Mouse (Mus musculus): ENCODE measurements around the gene Cdc40. TPM values are rescaled to one million over a fixed set of nuclear protein-coding genes. Genes with fewer than 3 reads are reported as not detected.

Cdc40 gene
- polyA plus RNA-seq, 1 experiment, result 0.22 TPM

DNA sequence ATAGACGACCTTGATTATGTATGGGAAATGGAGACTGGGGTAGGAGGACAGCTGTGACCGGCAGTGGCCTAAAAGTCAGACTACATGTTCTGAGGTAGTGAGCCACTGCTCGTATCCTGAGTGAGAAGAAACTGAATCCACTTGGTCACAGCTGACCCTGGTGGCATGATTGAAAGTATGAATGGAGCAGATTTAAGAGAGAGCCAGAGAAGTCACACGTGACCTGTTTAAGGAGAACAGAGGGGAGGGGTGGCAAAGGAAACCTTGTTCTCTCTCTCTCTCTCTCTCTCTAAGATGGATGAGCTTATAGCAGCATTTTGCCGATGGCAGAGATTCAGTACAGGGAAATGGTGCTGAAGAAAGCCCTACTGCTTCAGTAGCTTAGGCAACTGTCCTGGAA, 13.5 kb upstream of the Cdc40 start:
- no peak for TF ChIP-seq TAL1 (IDR thresholded peaks at IDR 0.05; ENCODE audit: low read length)
- TF ChIP-seq GATA1 (IDR thresholded peaks at IDR 0.05; ENCODE audit: low read length), result no peak
- Histone ChIP-seq H3K4me1 (ENCODE audit: control insufficient read depth) (no peaks in the 10 kb centered on the region), H3K36me3 (ENCODE audit: control insufficient read depth) (no peaks in the 10 kb centered on the region), H3K27me3 (ENCODE audit: control insufficient read depth) (no peaks in the 10 kb centered on the region), H3K9me3 (ENCODE audit: control insufficient read depth, low read length) (no peaks in the 10 kb centered on the region), H3K4me3 (replicated peaks) (no peak overlapping the region)

DNA sequence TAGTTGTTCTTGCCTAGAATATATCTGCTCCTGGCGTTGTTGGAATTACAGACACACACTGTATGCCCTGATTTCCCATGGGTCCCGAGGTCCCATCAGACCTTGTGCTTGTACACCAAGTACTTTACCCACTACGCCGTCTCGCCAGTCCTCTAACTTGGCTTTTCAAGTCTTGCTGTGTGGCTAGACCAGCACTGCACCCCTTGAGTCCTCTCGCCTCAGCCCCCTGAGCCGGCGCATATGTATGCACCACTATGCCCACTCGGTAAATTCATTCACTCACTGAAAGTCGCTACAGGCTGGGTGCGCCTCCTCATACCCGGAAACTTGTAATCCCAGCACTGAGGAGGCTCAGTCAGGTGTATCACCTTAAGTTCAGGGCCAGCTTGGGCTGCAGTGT, 12.7 kb upstream of the Cdc40 start:
- Histone ChIP-seq H3K36me3 (ENCODE audit: control insufficient read depth) (no peaks in the 10 kb centered on the region), H3K4me1 (ENCODE audit: control insufficient read depth) (no peaks in the 10 kb centered on the region), H3K4me3 (replicated peaks) (no peak overlapping the region), H3K27me3 (ENCODE audit: control insufficient read depth) (no peaks in the 10 kb centered on the region), H3K9me3 (ENCODE audit: control insufficient read depth, low read length) (no peaks in the 10 kb centered on the region)
- TF ChIP-seq TAL1 (IDR thresholded peaks at IDR 0.05; ENCODE audit: low read length) (no peak), GATA1 (IDR thresholded peaks at IDR 0.05; ENCODE audit: low read length) (no peak)

DNA sequence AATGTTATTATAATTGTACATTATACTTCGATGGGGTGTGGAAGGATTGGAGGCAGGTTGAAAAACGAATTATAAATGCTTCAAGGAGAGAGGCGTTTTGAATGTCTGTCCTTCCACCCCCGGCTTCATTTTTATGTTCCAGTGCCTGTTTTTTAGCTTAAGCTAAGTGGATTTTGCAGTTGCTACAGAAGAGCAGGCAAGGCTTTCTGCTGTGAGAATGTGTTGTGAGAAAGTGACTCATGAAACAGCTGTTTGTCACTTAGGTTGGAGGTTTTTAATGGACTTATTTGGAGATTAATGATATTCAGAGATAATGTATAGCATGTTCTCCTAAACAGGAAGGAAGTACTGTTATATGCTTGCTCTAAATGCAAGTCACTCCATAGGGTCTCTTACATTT, 6.0 kb upstream of the Cdc40 start:
- Histone ChIP-seq H3K4me1 (ENCODE audit: control insufficient read depth) (peaks cover 6% of the 10 kb centered on the region), H3K9me3 (ENCODE audit: control insufficient read depth, low read length) (peaks cover 5% of the 10 kb centered on the region; the same call in 1 of the 2 replicates), H3K4me3 (replicated peaks) (no peak overlapping the region), H3K27me3 (ENCODE audit: control insufficient read depth) (peaks cover 41% of the 10 kb centered on the region), H3K36me3 (ENCODE audit: control insufficient read depth) (no peaks in the 10 kb centered on the region)
- no peak for TF ChIP-seq TAL1 (IDR thresholded peaks at IDR 0.05; ENCODE audit: low read length)
- no peak for TF ChIP-seq GATA1 (IDR thresholded peaks at IDR 0.05; ENCODE audit: low read length)

DNA sequence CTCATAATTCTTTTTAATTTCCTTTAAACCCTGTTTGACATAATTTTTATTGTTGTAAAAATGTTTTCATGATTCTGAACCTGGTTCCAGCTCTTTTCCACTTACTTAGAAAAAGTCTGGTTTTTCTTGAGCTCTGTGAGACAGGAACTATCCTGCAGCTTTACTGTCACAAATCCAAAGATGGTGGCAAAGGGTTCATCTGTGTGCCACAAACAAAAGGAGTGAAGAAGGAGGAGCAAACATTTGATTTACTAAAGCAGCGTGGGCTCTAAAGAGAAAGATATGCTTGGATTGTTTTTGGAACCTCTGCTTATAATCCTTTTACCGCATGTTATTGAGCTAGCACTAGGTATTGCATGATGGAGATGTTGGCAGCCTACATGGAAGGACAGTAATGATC, 4.2 kb upstream of the Cdc40 start:
- Histone ChIP-seq H3K4me3 (replicated peaks) (no peak overlapping the region), H3K27me3 (ENCODE audit: control insufficient read depth) (peaks cover 51% of the 10 kb centered on the region), H3K4me1 (ENCODE audit: control insufficient read depth) (peaks cover 15% of the 10 kb centered on the region), H3K36me3 (ENCODE audit: control insufficient read depth) (no peaks in the 10 kb centered on the region), H3K9me3 (ENCODE audit: control insufficient read depth, low read length) (peaks cover 5% of the 10 kb centered on the region; the same call in 1 of the 2 replicates)
- TF ChIP-seq TAL1 (IDR thresholded peaks at IDR 0.05; ENCODE audit: low read length) (no peak), GATA1 (IDR thresholded peaks at IDR 0.05; ENCODE audit: low read length) (no peak)

DNA sequence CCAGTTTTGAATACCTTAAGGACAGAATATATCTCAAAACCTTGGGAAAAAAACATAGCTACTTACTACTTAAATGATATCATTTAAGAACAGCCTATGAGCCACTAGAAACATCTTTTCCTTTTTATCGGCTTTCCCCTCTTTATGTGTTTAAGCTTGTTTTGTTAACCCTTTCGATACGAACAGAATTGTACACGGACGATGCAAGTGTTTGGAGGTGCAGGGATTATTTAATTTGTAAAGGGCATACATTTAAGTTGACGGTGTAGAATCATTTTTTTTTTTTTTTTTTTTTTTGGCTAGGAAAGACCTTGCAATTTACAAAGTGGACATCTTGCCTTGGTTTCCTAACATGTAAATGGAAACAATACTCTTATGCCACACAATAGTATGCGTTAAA, 2.3 kb upstream of the Cdc40 start:
- Histone ChIP-seq H3K27me3 (ENCODE audit: control insufficient read depth) (peaks cover 51% of the 10 kb centered on the region), H3K36me3 (ENCODE audit: control insufficient read depth) (no peaks in the 10 kb centered on the region), H3K4me3 (replicated peaks) (no peak overlapping the region), H3K4me1 (ENCODE audit: control insufficient read depth) (peaks cover 26% of the 10 kb centered on the region), H3K9me3 (ENCODE audit: control insufficient read depth, low read length) (peaks cover 5% of the 10 kb centered on the region; the same call in 1 of the 2 replicates)
- TF ChIP-seq TAL1 (IDR thresholded peaks at IDR 0.05; ENCODE audit: low read length), result no peak
- TF ChIP-seq GATA1 (IDR thresholded peaks at IDR 0.05; ENCODE audit: low read length), result no peak

DNA sequence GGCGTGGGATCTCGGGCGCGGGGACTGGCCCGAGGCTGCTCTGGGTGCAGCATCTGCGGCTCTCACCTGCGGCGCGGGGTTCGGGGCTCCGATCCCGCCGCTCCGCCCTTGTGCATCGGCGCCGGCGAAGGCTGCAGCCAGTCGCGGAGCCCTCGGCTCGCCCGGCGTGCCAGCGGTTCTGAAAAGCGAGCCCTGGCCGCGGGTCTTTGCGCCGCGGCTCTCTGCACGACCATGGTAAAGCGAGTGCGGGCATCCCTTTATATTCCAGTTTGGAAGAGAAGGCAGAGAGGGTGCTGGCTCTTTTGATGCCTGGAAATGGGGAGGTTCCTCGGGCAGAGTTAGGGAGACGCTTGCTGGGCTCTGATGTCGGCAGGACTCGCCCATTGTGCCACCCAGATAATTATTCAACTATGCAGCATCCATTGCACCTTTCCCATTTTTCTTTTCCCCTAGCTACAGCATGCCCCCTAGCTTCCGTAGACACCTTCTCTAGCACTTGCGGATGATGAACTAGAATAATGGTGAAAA, 1.2 kb upstream of the Cdc40 start:
- Histone ChIP-seq H3K27me3 (ENCODE audit: control insufficient read depth) (peaks cover 48% of the 10 kb centered on the region), H3K36me3 (ENCODE audit: control insufficient read depth) (peaks cover 7% of the 10 kb centered on the region), H3K4me1 (ENCODE audit: control insufficient read depth) (peaks cover 29% of the 10 kb centered on the region), H3K4me3 (replicated peaks) (peak overlapping the region; percentile 74), H3K9me3 (ENCODE audit: control insufficient read depth, low read length) (peaks cover 5% of the 10 kb centered on the region; the same call in 1 of the 2 replicates)
- TF ChIP-seq TAL1 (IDR thresholded peaks at IDR 0.05; ENCODE audit: low read length) (no peak), GATA1 (IDR thresholded peaks at IDR 0.05; ENCODE audit: low read length) (no peak)

DNA sequence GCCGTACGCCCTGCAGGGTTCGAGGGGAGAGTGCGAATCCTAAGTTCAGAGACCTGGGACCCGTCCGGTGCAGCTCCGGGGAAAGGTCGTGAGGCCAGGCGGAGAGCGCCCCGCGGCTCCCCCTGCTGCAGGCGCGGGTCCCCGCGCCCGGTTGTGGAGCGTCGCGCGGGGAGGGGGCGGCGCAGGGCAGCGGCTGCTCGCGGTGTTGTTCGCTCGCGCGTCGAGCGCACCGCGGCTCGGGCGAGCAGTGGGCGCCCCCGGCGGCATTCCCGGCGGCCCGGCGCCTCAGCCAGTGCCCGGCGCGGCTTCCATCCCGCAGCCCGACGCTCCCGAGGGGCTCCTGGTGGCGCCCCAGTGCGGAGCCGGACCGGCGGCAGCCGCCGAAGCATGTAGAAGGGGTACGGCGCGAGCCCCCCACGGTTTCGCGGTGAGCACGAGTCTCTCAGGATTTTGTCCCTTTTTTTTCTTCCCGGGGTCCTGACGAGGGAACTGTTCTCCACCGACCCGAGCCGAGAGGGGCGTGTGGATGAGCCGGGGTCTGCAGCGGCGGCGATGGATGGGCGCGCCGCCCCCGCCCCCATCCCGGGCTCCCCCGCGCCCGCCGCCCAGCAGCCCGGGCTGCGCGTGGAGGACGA, 650 bp upstream of the Cdc40 start:
- Histone ChIP-seq H3K36me3 (ENCODE audit: control insufficient read depth) (peaks cover 13% of the 10 kb centered on the region), H3K4me1 (ENCODE audit: control insufficient read depth) (peaks cover 29% of the 10 kb centered on the region), H3K4me3 (replicated peaks) (peak overlapping the region; percentile 74), H3K9me3 (ENCODE audit: control insufficient read depth, low read length) (peaks cover 5% of the 10 kb centered on the region; the same call in 1 of the 2 replicates), H3K27me3 (ENCODE audit: control insufficient read depth) (peaks cover 44% of the 10 kb centered on the region)
- TF ChIP-seq TAL1 (IDR thresholded peaks at IDR 0.05; ENCODE audit: low read length) (no peak), GATA1 (IDR thresholded peaks at IDR 0.05; ENCODE audit: low read length) (no peak)

DNA sequence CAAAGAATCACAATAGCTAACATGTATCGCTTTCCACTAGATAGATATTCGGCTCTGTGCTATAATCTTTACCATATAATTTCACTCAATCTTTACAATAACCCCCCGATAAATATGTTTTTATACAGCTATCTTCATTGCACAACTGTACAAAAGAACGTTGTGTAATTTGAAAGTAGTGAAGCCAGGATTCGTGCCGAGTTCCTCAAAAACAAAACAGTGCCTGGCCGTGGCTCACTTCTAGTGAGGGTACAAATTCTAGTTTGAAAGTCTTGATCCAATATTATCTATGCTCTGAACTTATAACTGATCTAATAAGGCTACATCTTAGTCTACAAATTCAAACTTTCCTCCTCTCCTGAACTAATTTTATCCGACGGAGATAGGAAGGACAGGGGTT, 778 bp downstream of the Cdc40 start:
- Histone ChIP-seq H3K36me3 (ENCODE audit: control insufficient read depth) (peaks cover 15% of the 10 kb centered on the region), H3K4me3 (replicated peaks) (peak overlapping the region; percentile 74), H3K27me3 (ENCODE audit: control insufficient read depth) (peaks cover 33% of the 10 kb centered on the region), H3K9me3 (ENCODE audit: control insufficient read depth, low read length) (peaks cover 5% of the 10 kb centered on the region; the same call in 1 of the 2 replicates), H3K4me1 (ENCODE audit: control insufficient read depth) (peaks cover 32% of the 10 kb centered on the region)
- TF ChIP-seq TAL1 (IDR thresholded peaks at IDR 0.05; ENCODE audit: low read length) (no peak), GATA1 (IDR thresholded peaks at IDR 0.05; ENCODE audit: low read length) (no peak)

DNA sequence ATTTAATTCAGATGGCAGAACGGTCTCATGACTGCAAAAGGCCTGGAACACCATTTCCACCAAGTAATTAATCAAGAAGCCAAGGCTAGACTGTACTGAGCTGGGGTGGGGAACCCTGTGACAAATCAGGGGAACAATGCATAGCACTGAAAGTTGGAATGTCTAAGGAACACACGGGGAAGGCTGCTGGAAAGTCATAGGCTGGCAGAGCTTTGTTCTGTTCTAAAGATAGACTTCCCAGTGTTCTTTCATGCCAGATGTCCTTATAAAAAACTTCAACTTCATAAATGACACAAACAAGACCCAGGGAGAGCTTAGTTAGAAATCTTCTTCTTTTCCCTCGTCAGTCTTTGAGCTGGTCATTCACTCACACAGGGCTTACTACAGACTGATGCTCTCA, 1.9 kb downstream of the Cdc40 start:
- H3K27me3 ChIP-seq (ENCODE audit: control insufficient read depth), result peaks cover 31% of the 10 kb centered on the region
- H3K9me3 ChIP-seq (ENCODE audit: control insufficient read depth, low read length), result peaks cover 5% of the 10 kb centered on the region; the same call in 1 of the 2 replicates
- peaks cover 16% of the 10 kb centered on the region for H3K36me3 ChIP-seq (ENCODE audit: control insufficient read depth)
- no peak for TF ChIP-seq TAL1 (IDR thresholded peaks at IDR 0.05; ENCODE audit: low read length)
- TF ChIP-seq GATA1 (IDR thresholded peaks at IDR 0.05; ENCODE audit: low read length), result no peak
- peaks cover 32% of the 10 kb centered on the region for H3K4me1 ChIP-seq (ENCODE audit: control insufficient read depth)
- H3K4me3 ChIP-seq (replicated peaks), result peak overlapping the region; percentile 9

Measured in erythroblast, embryonic 14.5 days (primary cell).